Mouse (Mus musculus): ENCODE data around the gene Pitpnm2. TPM values are rescaled to one million over a fixed set of nuclear protein-coding genes. Genes with fewer than 3 reads are reported as not detected.

The Pitpnm2 gene
- polyA plus RNA-seq, 1 experiment from 2014 or later = 1.3 TPM

DNA sequence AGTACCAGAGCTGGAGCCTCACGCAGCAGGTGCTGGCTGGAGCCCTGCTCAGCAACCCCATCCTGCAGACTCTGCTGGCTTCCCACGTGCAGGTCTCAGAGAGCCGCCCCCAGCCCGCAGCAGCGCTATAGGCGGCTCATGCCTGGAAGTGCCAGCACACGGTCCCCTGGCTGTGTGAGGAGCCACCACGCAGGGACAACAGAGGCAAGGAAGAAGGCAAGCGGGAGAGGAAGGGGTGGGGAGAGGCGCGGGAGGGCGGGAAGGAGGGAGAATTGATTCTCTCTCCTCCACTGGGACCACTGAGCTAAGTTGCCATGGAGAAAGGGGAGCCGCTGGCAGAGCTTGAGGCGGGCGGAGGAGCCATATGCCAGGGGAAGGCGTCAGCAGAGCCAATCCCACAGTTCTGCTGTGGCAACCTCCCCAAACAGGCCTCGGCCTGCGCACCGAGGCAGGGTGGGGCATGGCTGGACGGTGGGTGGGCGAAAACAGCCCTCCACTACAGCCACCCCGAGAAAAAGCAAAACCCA, 62.5 kb downstream of the Pitpnm2 start:
- peaks cover 69% of the 10 kb centered on the region for H3K4me1 ChIP-seq (replicated peaks)
- no peak overlapping the region for H3K9ac ChIP-seq
- ATAC-seq (ENCODE audit: low read depth) (no peak), DNase-seq (no peak)
- H3K27ac ChIP-seq = no peak overlapping the region
- no peaks in the 10 kb centered on the region for H3K27me3 ChIP-seq
- no peaks in the 10 kb centered on the region for H3K9me3 ChIP-seq (replicated peaks)
- 59% methylated on average over 21 of the region's 22 CpGs for WGBS (ENCODE audit: insufficient replicate concordance)
- no peak overlapping the region for H3K4me3 ChIP-seq (replicated peaks)
- peak overlapping the region; percentile 38 for H3K4me2 ChIP-seq
- no peaks in the 10 kb centered on the region for H3K36me3 ChIP-seq

DNA sequence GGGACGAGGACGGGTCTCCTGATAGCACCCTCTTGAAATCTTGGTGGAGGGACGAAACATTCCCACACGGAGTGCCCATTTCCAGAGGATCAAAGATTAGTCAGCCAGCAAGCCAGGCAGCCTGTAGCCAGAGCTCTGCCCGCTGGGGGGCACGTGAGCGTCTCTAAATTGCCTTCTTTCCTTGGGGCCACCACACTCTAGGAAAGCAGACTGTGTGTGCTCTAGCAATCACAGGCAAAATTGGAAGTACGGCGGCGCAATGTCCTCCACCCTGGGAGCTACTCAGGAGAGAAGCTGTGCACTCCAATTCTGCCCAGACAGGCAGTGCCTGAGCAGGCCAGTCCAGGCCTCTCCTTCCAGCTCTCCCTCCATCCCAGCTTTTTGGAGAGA, 63.1 kb downstream of the Pitpnm2 start:
- ATAC-seq (ENCODE audit: low read depth) (no peak), DNase-seq (no peak)
- H3K9ac ChIP-seq = no peak overlapping the region
- no peaks in the 10 kb centered on the region for H3K9me3 ChIP-seq (replicated peaks)
- H3K27me3 ChIP-seq = no peaks in the 10 kb centered on the region
- H3K4me3 ChIP-seq (replicated peaks) = no peak overlapping the region
- 81% methylated on average over 10 of the region's 10 CpGs for WGBS (ENCODE audit: insufficient replicate concordance)
- peak overlapping the region; percentile 38; the same call in 1 of the 2 replicates for H3K4me2 ChIP-seq
- H3K4me1 ChIP-seq (replicated peaks) = peaks cover 75% of the 10 kb centered on the region
- no peaks in the 10 kb centered on the region for H3K36me3 ChIP-seq
- no peak overlapping the region for H3K27ac ChIP-seq

DNA sequence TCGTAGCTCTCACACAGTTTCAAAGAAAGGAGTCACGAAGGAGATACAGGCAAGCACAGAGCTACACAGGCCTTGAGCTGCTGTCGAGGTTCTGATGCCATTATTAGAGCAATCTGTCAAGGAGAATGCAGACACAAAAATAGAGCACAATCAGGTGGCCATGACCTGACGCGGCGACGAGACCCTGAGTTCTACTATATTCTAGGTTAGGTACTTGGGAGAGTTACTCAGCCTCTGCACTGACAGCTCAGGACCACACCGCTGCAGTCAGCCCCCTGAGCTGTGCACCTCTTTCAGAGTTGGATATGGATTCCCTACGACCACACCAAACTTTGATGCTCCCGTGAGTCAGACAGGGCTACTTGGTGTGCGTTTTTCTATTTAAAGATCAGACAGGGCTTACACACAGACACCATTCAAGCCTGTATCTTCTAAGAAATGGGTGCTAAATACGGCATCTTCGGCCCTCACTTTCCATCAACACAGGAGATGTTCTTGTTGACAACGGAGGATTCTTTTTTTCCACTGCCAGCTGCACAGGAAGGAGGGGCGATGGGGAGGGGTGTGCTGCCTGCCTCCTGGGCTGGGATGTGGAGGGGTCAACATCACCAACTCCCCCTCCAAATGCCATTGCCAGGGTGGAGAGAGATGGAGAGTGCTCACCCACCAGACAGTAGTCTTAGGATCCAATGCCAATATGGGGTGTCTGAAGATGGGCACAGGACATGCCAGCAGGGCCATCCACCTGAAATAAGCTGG, 63.7 kb downstream of the Pitpnm2 start:
- ATAC-seq (ENCODE audit: low read depth) = no peak
- DNase-seq = no peak
- H3K4me3 ChIP-seq (replicated peaks) = no peak overlapping the region
- H3K27me3 ChIP-seq = no peaks in the 10 kb centered on the region
- no peak overlapping the region for H3K4me2 ChIP-seq
- H3K27ac ChIP-seq = no peak overlapping the region
- no peaks in the 10 kb centered on the region for H3K9me3 ChIP-seq (replicated peaks)
- H3K9ac ChIP-seq = no peak overlapping the region
- H3K36me3 ChIP-seq = no peaks in the 10 kb centered on the region
- H3K4me1 ChIP-seq (replicated peaks) = peaks cover 80% of the 10 kb centered on the region
- WGBS (ENCODE audit: insufficient replicate concordance) = 76% methylated on average over 15 of the region's 15 CpGs

DNA sequence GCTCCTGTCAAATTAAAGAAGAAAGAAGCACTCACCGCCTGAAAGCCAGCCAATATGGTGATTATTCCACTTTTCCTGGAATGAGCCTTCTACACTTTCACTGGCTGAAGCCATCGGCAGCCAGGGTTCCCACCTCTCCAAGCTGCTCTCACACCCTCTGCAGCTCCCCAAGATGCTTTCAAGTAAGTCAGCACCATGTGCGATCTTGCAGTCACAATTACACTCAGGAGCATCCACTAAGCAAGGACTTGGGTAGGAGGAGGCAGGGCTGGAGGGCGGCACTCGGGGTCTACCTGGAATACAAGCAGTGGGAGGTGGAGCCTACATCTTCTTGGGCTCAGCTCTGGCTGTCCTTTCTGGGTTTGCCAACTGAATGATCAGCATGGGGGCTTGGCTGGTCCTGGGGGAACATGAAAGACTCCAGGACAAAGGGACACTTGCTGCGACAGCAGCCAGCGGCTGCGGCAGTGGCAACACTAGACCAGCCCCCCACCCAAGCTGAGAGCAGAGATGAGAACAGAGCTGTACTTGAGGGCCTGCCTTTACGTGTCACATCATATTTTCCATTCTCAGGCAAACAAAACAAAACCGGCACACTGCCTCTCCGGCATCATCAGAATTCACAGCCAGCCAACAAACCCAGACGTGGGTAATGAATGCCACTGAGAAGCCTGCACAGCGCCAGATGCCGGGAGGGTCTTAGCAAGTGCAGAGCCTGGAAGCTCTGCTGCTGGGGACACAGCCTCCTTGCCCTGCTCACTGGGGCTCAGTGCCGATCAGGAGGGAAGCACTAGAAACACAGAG, 64.5 kb downstream of the Pitpnm2 start:
- no peak overlapping the region for H3K27ac ChIP-seq
- no peak overlapping the region for H3K4me2 ChIP-seq
- DNase-seq (no peak), ATAC-seq (ENCODE audit: low read depth) (no peak)
- H3K4me3 ChIP-seq (replicated peaks) = no peak overlapping the region
- peaks cover 80% of the 10 kb centered on the region for H3K4me1 ChIP-seq (replicated peaks)
- no peaks in the 10 kb centered on the region for H3K36me3 ChIP-seq
- no peaks in the 10 kb centered on the region for H3K27me3 ChIP-seq
- no peak overlapping the region for H3K9ac ChIP-seq
- H3K9me3 ChIP-seq (replicated peaks) = no peaks in the 10 kb centered on the region
- WGBS (ENCODE audit: insufficient replicate concordance) = 79% methylated on average over 15 of the region's 15 CpGs

DNA sequence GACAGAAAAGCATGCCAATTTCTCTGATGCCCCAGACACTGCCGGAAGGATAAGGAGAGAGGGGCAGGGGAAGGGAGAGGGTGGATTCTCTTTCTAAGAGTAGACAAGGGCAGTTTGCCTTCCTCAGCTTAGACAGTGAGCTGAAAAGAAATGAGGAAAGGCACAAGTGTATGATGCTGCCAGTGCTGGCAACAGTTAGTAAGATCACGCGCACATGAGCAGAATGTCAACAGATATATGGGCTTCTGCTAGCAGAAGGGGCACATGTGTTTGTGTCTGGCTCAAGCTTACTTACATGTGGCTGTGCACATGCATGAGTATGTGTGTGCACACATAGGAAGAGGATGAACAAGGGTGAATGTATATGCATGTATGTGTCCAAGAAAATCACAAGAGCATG, 65.4 kb downstream of the Pitpnm2 start:
- ATAC-seq (ENCODE audit: low read depth) (no peak), DNase-seq (no peak)
- H3K27ac ChIP-seq = no peak overlapping the region
- H3K4me2 ChIP-seq = no peak overlapping the region
- no peak overlapping the region for H3K9ac ChIP-seq
- peaks cover 80% of the 10 kb centered on the region for H3K4me1 ChIP-seq (replicated peaks)
- H3K9me3 ChIP-seq (replicated peaks) = no peaks in the 10 kb centered on the region
- no peak overlapping the region for H3K4me3 ChIP-seq (replicated peaks)
- H3K36me3 ChIP-seq = no peaks in the 10 kb centered on the region
- WGBS (ENCODE audit: insufficient replicate concordance) = 88% methylated on average over 3 of the region's 3 CpGs
- no peaks in the 10 kb centered on the region for H3K27me3 ChIP-seq

DNA sequence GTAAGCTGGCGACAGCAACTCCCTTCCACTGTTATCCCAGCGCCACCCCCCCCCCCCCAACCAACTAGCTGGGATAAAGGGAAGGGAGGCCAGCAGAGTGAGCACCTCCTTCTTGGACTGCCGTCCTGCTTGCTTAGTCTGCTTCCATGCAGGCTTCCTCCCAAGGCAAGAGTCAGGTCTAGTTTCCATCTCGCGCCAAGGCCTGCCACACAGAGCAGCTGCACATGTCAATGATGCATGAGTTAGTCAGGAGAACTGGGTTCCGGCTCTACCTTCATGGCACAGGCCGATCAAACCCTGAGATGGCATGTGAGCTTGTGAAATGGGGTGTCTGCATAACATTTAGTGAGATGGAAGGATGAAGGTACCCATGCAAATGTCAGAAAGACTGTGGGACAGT, 66.9 kb downstream of the Pitpnm2 start:
- Histone ChIP-seq H3K4me3 (replicated peaks) (no peak overlapping the region), H3K27me3 (no peaks in the 10 kb centered on the region), H3K4me1 (replicated peaks) (peaks cover 79% of the 10 kb centered on the region), H3K36me3 (no peaks in the 10 kb centered on the region), H3K9me3 (replicated peaks) (no peaks in the 10 kb centered on the region), H3K27ac (peak overlapping the region; percentile 82), H3K4me2 (peak overlapping the region; percentile 47; the same call in 1 of the 2 replicates), H3K9ac (no peak overlapping the region)
- 74% methylated on average over 7 of the region's 7 CpGs for WGBS (ENCODE audit: insufficient replicate concordance)
- DNase-seq (no peak), ATAC-seq (ENCODE audit: low read depth) (no peak)

DNA sequence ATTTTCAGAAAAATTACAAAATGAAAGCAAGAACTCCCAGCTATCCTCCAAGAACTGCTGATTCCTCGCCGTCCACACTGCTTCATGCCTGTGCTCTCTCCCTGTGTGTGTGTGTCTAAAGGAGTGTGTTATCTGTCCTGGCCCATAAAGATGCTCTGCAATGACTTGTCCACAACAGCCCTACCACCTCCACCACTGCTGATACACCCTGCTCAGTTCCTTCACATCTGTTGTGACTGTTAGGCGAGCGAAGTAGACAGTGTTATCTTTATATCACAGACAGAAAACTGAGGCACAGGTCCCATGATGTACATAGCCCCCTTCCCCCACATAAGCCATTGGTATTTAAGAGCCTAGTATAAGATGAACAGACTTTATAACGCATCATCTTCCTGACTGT, 67.5 kb downstream of the Pitpnm2 start:
- ATAC-seq (ENCODE audit: low read depth) (peak; percentile 96), DNase-seq (peak; percentile 59)
- Histone ChIP-seq H3K4me1 (replicated peaks) (peaks cover 74% of the 10 kb centered on the region), H3K9me3 (replicated peaks) (no peaks in the 10 kb centered on the region), H3K4me2 (peak overlapping the region; percentile 47), H3K27me3 (no peaks in the 10 kb centered on the region), H3K4me3 (replicated peaks) (peak overlapping the region; percentile 6; the same call in 1 of the 2 replicates), H3K36me3 (no peaks in the 10 kb centered on the region), H3K9ac (no peak overlapping the region; the same call in 1 of the 2 replicates), H3K27ac (peak overlapping the region; percentile 82)
- WGBS (ENCODE audit: insufficient replicate concordance) = 23% methylated on average over 5 of the region's 5 CpGs

DNA sequence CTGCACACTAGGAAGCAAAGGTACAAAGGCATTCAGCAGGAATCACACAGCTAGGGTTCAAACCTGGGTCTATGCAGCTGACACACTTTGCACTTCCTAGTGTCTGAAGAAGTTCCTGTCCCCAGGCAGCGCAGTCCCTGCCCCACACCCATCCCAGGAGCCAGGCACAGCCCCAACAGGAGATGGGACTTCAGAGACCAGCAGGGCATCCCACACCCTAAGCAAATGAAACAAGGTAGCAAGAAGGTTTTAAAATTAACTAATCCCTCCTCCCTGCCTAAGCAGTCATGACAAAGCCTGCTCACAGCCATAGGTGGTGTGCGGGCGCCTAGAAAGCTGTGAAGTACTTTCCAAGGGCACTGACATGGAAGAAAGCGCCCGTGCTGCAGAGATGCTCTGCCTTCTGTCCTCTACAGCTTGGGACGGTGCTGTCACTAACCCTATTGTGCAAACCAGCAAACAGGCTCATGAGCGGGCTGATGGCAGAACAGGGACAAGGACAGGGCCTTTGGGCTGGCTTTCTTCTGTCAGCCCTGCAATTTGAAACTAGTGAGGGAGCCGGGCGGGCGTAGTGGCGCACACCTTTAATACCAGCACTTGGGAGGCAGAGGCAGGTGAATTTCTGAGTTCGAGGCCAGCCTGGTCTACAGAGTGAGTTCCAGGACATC, 68.9 kb downstream of the Pitpnm2 start:
- Histone ChIP-seq H3K4me2 (no peak overlapping the region), H3K36me3 (no peaks in the 10 kb centered on the region), H3K27me3 (no peaks in the 10 kb centered on the region), H3K4me3 (replicated peaks) (no peak overlapping the region), H3K27ac (no peak overlapping the region; the same call in 1 of the 2 replicates), H3K9me3 (replicated peaks) (no peaks in the 10 kb centered on the region), H3K4me1 (replicated peaks) (peaks cover 63% of the 10 kb centered on the region), H3K9ac (no peak overlapping the region)
- no peak for ATAC-seq (ENCODE audit: low read depth)
- WGBS (ENCODE audit: insufficient replicate concordance) = 78% methylated on average over 12 of the region's 12 CpGs
- no peak for DNase-seq

DNA sequence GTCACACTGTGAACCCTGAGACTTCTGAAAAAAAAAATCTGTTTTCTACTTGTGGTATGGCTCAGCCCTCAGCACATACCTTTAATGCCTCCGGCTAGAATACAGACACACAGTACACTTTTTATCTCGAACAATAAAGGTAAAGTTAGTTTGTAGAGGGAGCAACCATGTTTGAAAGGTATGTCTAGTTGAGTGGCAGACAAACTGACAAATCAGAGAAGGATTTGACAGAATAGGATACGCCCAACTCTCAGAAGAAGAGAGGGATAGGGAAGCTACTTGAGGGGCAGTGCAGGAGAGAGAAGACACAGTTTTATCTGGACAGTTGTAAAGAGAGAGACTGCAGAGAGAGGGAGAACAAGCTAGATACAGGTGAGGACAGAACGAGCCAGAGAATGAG, 70.1 kb downstream of the Pitpnm2 start:
- 0 out of 2 replicates have a peak overlapping the region, but pooled peaks have one; percentile 9 for H3K27ac ChIP-seq
- ATAC-seq (ENCODE audit: low read depth) (no peak), DNase-seq (no peak)
- H3K9ac ChIP-seq = no peak overlapping the region
- H3K36me3 ChIP-seq = no peaks in the 10 kb centered on the region
- no peaks in the 10 kb centered on the region for H3K9me3 ChIP-seq (replicated peaks)
- H3K4me1 ChIP-seq (replicated peaks) = peaks cover 67% of the 10 kb centered on the region
- no peaks in the 10 kb centered on the region for H3K27me3 ChIP-seq
- H3K4me2 ChIP-seq = no peak overlapping the region
- WGBS (ENCODE audit: insufficient replicate concordance) = 64% methylated on average over 4 of the region's 4 CpGs
- no peak overlapping the region for H3K4me3 ChIP-seq (replicated peaks)

DNA sequence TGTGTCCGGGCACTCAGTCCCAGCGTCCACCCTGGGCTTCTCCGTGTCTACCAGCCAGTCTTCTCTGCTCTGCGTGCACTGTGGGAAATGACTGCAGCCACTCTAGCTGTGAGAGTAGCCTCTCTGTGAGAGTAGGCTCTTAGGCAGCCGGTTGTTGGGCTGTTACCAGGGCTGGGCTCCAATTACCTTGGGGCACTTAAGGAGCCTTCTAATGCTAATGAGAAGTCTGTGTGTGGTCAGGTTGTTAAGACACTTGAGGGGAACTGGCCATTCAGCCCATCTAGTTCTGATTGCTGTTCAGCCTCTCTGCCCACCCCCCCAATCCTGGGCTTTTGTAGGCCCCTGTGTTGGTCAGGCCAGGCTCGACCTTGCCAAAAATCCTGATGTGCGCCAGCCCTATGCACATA, 72.8 kb downstream of the Pitpnm2 start:
- H3K36me3 ChIP-seq = no peaks in the 10 kb centered on the region
- peaks cover 72% of the 10 kb centered on the region for H3K4me1 ChIP-seq (replicated peaks)
- no peaks in the 10 kb centered on the region for H3K27me3 ChIP-seq
- 68% methylated on average over 7 of the region's 7 CpGs for WGBS (ENCODE audit: insufficient replicate concordance)
- H3K9ac ChIP-seq = no peak overlapping the region
- ATAC-seq (ENCODE audit: low read depth) (no peak), DNase-seq (no peak)
- no peaks in the 10 kb centered on the region for H3K9me3 ChIP-seq (replicated peaks)
- H3K4me3 ChIP-seq (replicated peaks) = no peak overlapping the region
- H3K4me2 ChIP-seq = no peak overlapping the region
- H3K27ac ChIP-seq = no peak overlapping the region

DNA sequence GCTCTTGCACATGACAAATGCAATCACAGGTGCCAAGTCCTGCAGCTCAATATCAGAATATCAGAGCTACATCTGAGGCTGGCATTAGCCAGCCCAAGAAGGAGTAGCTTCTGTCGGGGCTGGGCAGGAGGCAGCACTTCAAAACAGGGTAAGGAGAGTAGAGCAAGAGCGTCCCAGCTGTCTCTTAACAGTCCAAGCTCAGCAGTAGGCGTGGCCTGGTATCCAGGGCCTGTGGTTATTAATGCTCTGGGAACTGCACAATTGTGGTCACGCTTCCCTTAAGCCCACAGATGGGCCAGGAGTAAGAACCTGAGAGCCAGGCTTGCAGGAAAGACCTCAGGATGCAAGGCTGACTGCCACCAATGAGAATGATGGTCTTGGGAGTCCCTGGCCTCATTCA, 74.4 kb downstream of the Pitpnm2 start:
- Histone ChIP-seq H3K36me3 (no peaks in the 10 kb centered on the region), H3K4me2 (no peak overlapping the region), H3K27ac (no peak overlapping the region), H3K4me3 (replicated peaks) (no peak overlapping the region), H3K4me1 (replicated peaks) (peaks cover 57% of the 10 kb centered on the region), H3K9me3 (replicated peaks) (no peaks in the 10 kb centered on the region), H3K27me3 (no peaks in the 10 kb centered on the region), H3K9ac (no peak overlapping the region)
- DNase-seq (no peak), ATAC-seq (ENCODE audit: low read depth) (no peak)
- WGBS (ENCODE audit: insufficient replicate concordance) = 29% methylated on average over 4 of the region's 4 CpGs
